Mouse (Mus musculus): ENCODE data around the gene Slc9a3r2. TPM values are rescaled to one million over a fixed set of nuclear protein-coding genes. Genes with fewer than 3 reads are reported as not detected.

The Slc9a3r2 gene
- polyA plus RNA-seq, 1 experiment from 2014 or later = 28.1 TPM

DNA sequence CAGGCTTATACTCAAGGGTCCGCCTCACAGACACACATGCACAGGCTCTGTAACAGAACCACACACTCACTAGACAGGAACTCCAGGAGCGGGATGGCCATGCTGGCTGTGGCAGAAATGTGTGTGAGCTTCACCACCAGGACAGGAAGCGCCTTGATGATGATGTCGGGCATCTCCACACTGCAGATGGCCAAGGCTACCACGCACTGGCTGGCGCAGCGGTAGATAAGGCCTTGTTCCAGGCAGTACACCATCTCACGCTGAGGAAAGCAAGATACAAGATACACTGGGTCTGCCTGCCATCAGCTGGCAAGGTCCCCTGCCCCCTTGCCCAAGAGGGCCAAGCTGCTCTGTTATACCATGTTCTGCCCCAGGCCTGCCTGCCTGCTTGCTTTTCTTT lies 41.3 kb downstream of the Slc9a3r2 start:
- 96% methylated on average over 8 of the region's 8 CpGs for WGBS
- Histone ChIP-seq H3K4me2 (ENCODE audit: low read length) (no peak overlapping the region), H3K27me3 (replicated peaks; ENCODE audit: control insufficient read depth, insufficient read depth, low read length) (no peaks in the 10 kb centered on the region), H3K9me3 (ENCODE audit: control insufficient read depth, low read length) (no peaks in the 10 kb centered on the region), H3K27ac (ENCODE audit: low read length) (no peak overlapping the region), H3K36me3 (ENCODE audit: control insufficient read depth, insufficient read depth) (peaks cover 24% of the 10 kb centered on the region), H3K4me3 (replicated peaks; ENCODE audit: low read length) (no peak overlapping the region), H3K4me1 (replicated peaks; ENCODE audit: control insufficient read depth, insufficient read depth, low read length) (no peaks in the 10 kb centered on the region), H3K9ac (replicated peaks; ENCODE audit: low read depth, low read length) (no peak overlapping the region)
- ATAC-seq = no peak

- Histone ChIP-seq H3K4me3 (replicated peaks; ENCODE audit: low read length) (no peak overlapping the region), H3K9me3 (ENCODE audit: control insufficient read depth, low read length) (no peaks in the 10 kb centered on the region), H3K27me3 (replicated peaks; ENCODE audit: control insufficient read depth, insufficient read depth, low read length) (no peaks in the 10 kb centered on the region), H3K9ac (replicated peaks; ENCODE audit: low read depth, low read length) (no peak overlapping the region), H3K4me1 (replicated peaks; ENCODE audit: control insufficient read depth, insufficient read depth, low read length) (no peaks in the 10 kb centered on the region), H3K36me3 (ENCODE audit: control insufficient read depth, insufficient read depth) (peaks cover 20% of the 10 kb centered on the region), H3K4me2 (ENCODE audit: low read length) (no peak overlapping the region), H3K27ac (ENCODE audit: low read length) (no peak overlapping the region)
- 95% methylated on average over 4 of the region's 4 CpGs for WGBS
- no peak for ATAC-seq
Measured at GRCm38 (mm10) chr17:24608370-24608769, 41.8 kb downstream of the Slc9a3r2 start.

GRCm38 (mm10) chr17:24604557-24604956 lies 45.6 kb downstream of the Slc9a3r2 start:
- H3K4me3 ChIP-seq (replicated peaks; ENCODE audit: low read length) = no peak overlapping the region
- H3K27me3 ChIP-seq (replicated peaks; ENCODE audit: control insufficient read depth, insufficient read depth, low read length) = no peaks in the 10 kb centered on the region
- H3K4me1 ChIP-seq (replicated peaks; ENCODE audit: control insufficient read depth, insufficient read depth, low read length) = no peaks in the 10 kb centered on the region
- WGBS = 98% methylated on average over 3 of the region's 3 CpGs
- no peak overlapping the region for H3K4me2 ChIP-seq (ENCODE audit: low read length)
- no peak overlapping the region for H3K27ac ChIP-seq (ENCODE audit: low read length)
- ATAC-seq = no peak
- H3K9me3 ChIP-seq (ENCODE audit: control insufficient read depth, low read length) = no peaks in the 10 kb centered on the region
- no peak overlapping the region for H3K9ac ChIP-seq (replicated peaks; ENCODE audit: low read depth, low read length)
- H3K36me3 ChIP-seq (ENCODE audit: control insufficient read depth, insufficient read depth) = peaks cover 28% of the 10 kb centered on the region

GRCm38 (mm10) chr17:24603961-24604360 lies 46.2 kb downstream of the Slc9a3r2 start:
- H3K4me2 ChIP-seq (ENCODE audit: low read length) = no peak overlapping the region
- peaks cover 26% of the 10 kb centered on the region for H3K36me3 ChIP-seq (ENCODE audit: control insufficient read depth, insufficient read depth)
- 93% methylated on average over 8 of the region's 8 CpGs for WGBS
- H3K9me3 ChIP-seq (ENCODE audit: control insufficient read depth, low read length) = no peaks in the 10 kb centered on the region
- H3K4me3 ChIP-seq (replicated peaks; ENCODE audit: low read length) = no peak overlapping the region
- no peak overlapping the region for H3K27ac ChIP-seq (ENCODE audit: low read length)
- H3K9ac ChIP-seq (replicated peaks; ENCODE audit: low read depth, low read length) = no peak overlapping the region
- ATAC-seq = no peak
- no peaks in the 10 kb centered on the region for H3K4me1 ChIP-seq (replicated peaks; ENCODE audit: control insufficient read depth, insufficient read depth, low read length)
- H3K27me3 ChIP-seq (replicated peaks; ENCODE audit: control insufficient read depth, insufficient read depth, low read length) = no peaks in the 10 kb centered on the region

DNA sequence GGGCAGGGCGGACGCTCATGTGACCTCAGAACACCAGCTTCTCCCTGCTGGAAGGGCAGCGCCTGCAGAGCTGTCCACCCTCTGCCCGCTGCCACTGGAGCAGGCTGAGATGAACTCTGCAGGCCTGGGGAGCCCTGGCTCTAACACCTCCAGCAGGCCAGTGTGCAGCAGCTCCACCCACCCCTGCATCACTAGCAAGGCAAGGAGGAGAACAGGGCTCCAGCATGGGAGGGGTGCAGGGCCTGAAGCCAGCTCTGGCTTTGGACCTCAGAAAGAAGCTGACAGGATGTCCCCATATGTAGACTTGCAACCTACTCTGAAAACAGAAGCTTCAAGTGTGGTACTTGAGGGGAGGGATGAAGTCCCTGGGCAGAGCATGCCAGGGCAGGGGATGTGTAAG lies 49.6 kb downstream of the Slc9a3r2 start:
- Histone ChIP-seq H3K4me1 (replicated peaks; ENCODE audit: control insufficient read depth, insufficient read depth, low read length) (no peaks in the 10 kb centered on the region), H3K27ac (ENCODE audit: low read length) (no peak overlapping the region), H3K4me2 (ENCODE audit: low read length) (no peak overlapping the region), H3K36me3 (ENCODE audit: control insufficient read depth, insufficient read depth) (peaks cover 39% of the 10 kb centered on the region), H3K4me3 (replicated peaks; ENCODE audit: low read length) (no peak overlapping the region), H3K9me3 (ENCODE audit: control insufficient read depth, low read length) (no peaks in the 10 kb centered on the region), H3K27me3 (replicated peaks; ENCODE audit: control insufficient read depth, insufficient read depth, low read length) (no peaks in the 10 kb centered on the region), H3K9ac (replicated peaks; ENCODE audit: low read depth, low read length) (no peak overlapping the region)
- WGBS = 88% methylated on average over 4 of the region's 4 CpGs
- no peak for ATAC-seq

GRCm38 (mm10) chr17:24597989-24598388 lies 52.1 kb downstream of the Slc9a3r2 start:
- WGBS = 96% methylated on average over 3 of the region's 3 CpGs
- H3K27ac ChIP-seq (ENCODE audit: low read length) = no peak overlapping the region
- ATAC-seq = no peak
- H3K4me1 ChIP-seq (replicated peaks; ENCODE audit: control insufficient read depth, insufficient read depth, low read length) = no peaks in the 10 kb centered on the region
- no peaks in the 10 kb centered on the region for H3K9me3 ChIP-seq (ENCODE audit: control insufficient read depth, low read length)
- H3K4me3 ChIP-seq (replicated peaks; ENCODE audit: low read length) = no peak overlapping the region
- no peaks in the 10 kb centered on the region for H3K27me3 ChIP-seq (replicated peaks; ENCODE audit: control insufficient read depth, insufficient read depth, low read length)
- H3K4me2 ChIP-seq (ENCODE audit: low read length) = no peak overlapping the region
- peaks cover 44% of the 10 kb centered on the region for H3K36me3 ChIP-seq (ENCODE audit: control insufficient read depth, insufficient read depth)
- no peak overlapping the region for H3K9ac ChIP-seq (replicated peaks; ENCODE audit: low read depth, low read length)

- H3K27ac ChIP-seq (ENCODE audit: low read length) = no peak overlapping the region
- H3K36me3 ChIP-seq (ENCODE audit: control insufficient read depth, insufficient read depth) = peaks cover 46% of the 10 kb centered on the region
- no peak overlapping the region for H3K4me3 ChIP-seq (replicated peaks; ENCODE audit: low read length)
- no peak overlapping the region for H3K9ac ChIP-seq (replicated peaks; ENCODE audit: low read depth, low read length)
- H3K9me3 ChIP-seq (ENCODE audit: control insufficient read depth, low read length) = no peaks in the 10 kb centered on the region
- ATAC-seq = no peak
- H3K27me3 ChIP-seq (replicated peaks; ENCODE audit: control insufficient read depth, insufficient read depth, low read length) = no peaks in the 10 kb centered on the region
- no peak overlapping the region for H3K4me2 ChIP-seq (ENCODE audit: low read length)
- WGBS = 88% methylated on average over 19 of the region's 19 CpGs
- H3K4me1 ChIP-seq (replicated peaks; ENCODE audit: control insufficient read depth, insufficient read depth, low read length) = no peaks in the 10 kb centered on the region
Measured at GRCm38 (mm10) chr17:24596471-24597183, 53.5 kb downstream of the Slc9a3r2 start.

- Histone ChIP-seq H3K27ac (ENCODE audit: low read length) (no peak overlapping the region), H3K9me3 (ENCODE audit: control insufficient read depth, low read length) (no peaks in the 10 kb centered on the region), H3K4me1 (replicated peaks; ENCODE audit: control insufficient read depth, insufficient read depth, low read length) (no peaks in the 10 kb centered on the region), H3K4me2 (ENCODE audit: low read length) (no peak overlapping the region), H3K9ac (replicated peaks; ENCODE audit: low read depth, low read length) (no peak overlapping the region), H3K27me3 (replicated peaks; ENCODE audit: control insufficient read depth, insufficient read depth, low read length) (no peaks in the 10 kb centered on the region), H3K4me3 (replicated peaks; ENCODE audit: low read length) (no peak overlapping the region), H3K36me3 (ENCODE audit: control insufficient read depth, insufficient read depth) (peaks cover 47% of the 10 kb centered on the region)
- WGBS = 80% methylated on average over 5 of the region's 5 CpGs
- ATAC-seq = no peak
Measured at GRCm38 (mm10) chr17:24596073-24596466, 54.1 kb downstream of the Slc9a3r2 start.

GRCm38 (mm10) chr17:24595126-24596072 lies 54.7 kb downstream of the Slc9a3r2 start:
- H3K27ac ChIP-seq (ENCODE audit: low read length) = no peak overlapping the region
- no peak overlapping the region for H3K4me2 ChIP-seq (ENCODE audit: low read length)
- H3K9ac ChIP-seq (replicated peaks; ENCODE audit: low read depth, low read length) = no peak overlapping the region
- H3K4me3 ChIP-seq (replicated peaks; ENCODE audit: low read length) = no peak overlapping the region
- peaks cover 52% of the 10 kb centered on the region for H3K36me3 ChIP-seq (ENCODE audit: control insufficient read depth, insufficient read depth)
- H3K27me3 ChIP-seq (replicated peaks; ENCODE audit: control insufficient read depth, insufficient read depth, low read length) = no peaks in the 10 kb centered on the region
- 76% methylated on average over 17 of the region's 17 CpGs for WGBS
- no peaks in the 10 kb centered on the region for H3K9me3 ChIP-seq (ENCODE audit: control insufficient read depth, low read length)
- H3K4me1 ChIP-seq (replicated peaks; ENCODE audit: control insufficient read depth, insufficient read depth, low read length) = no peaks in the 10 kb centered on the region
- ATAC-seq = no peak

Data from forebrain, embryonic 16.5 days (tissue).